Mouse (Mus musculus) limb, embryonic 12.5 days (tissue): ENCODE results near the gene Unc13d. TPM values are rescaled to one million over a fixed set of nuclear protein-coding genes. Genes with fewer than 3 reads are reported as not detected.
A peak's percentile ranks its signal among the peaks of the same experiment; 100 is the strongest.

Experiments
- ATAC-seq: fragments of 200-750 bp; cut with Nextera tagmentation; 2 replicates; pipeline ENCODE4 v1.8.0; 2017; ENCODE audit warnings: low read depth, moderate TSS enrichment; ENCODE audit not compliant: insufficient number of reproducible peaks, insufficient read depth, low FRiP score, low TSS enrichment
- H3K27ac ChIP-seq: fragments of 300-500 bp; sonication (generic); 2 replicates; pipeline ENCODE4 v1.5.1; 2016; ENCODE audit warnings: mild to moderate bottlenecking, moderate library complexity
- H3K27me3 ChIP-seq: fragments of 300-500 bp; sonication (generic); 2 replicates; pipeline ENCODE4 v1.6.1; 2016; ENCODE audit warnings: mild to moderate bottlenecking, moderate library complexity
- H3K36me3 ChIP-seq: fragments of 300-500 bp; sonication (generic); 2 replicates; pipeline ENCODE4 v1.6.1; 2016; ENCODE audit warnings: mild to moderate bottlenecking, moderate library complexity
- H3K4me1 ChIP-seq: fragments of 300-500 bp; sonication (generic); replicated peaks from 2 replicates; pipeline ENCODE4 v1.6.1; 2016
- H3K4me2 ChIP-seq: fragments of 300-500 bp; sonication (generic); 2 replicates; pipeline ENCODE4 v1.6.1; 2016; ENCODE audit warnings: mild to moderate bottlenecking, moderate library complexity
- H3K4me3 ChIP-seq: fragments of 300-500 bp; sonication (generic); replicated peaks from 2 replicates; pipeline ENCODE4 v1.5.1; 2016; ENCODE audit warnings: mild to moderate bottlenecking
- H3K9ac ChIP-seq: fragments of 300-500 bp; sonication (generic); replicated peaks from 2 replicates; pipeline ENCODE4 v1.6.1; 2016; ENCODE audit warnings: mild to moderate bottlenecking, moderate library complexity
- H3K9me3 ChIP-seq: fragments of 300-500 bp; sonication (generic); 2 replicates; pipeline ENCODE4 v1.6.1; 2016; ENCODE audit warnings: mild to moderate bottlenecking, moderate library complexity
- WGBS: fragments of 180-500 bp; shearing (Covaris S2); methylation state at CpG from one replicate; pipeline ENCODE4 v1.1.7; 2016; 5-methylcytosine and 5-hydroxymethylcytosine counted together
- polyA plus RNA-seq: library from polyadenylated mRNA; unstranded; fragments of >200 nt; fragmentation: Nextera tagmentation; extraction: Ambion mirVana; gene quantifications from 2 replicates; pipeline ENCODE4 v1.2.1, GENCODE M21; 2016

Unc13d gene
- polyA plus RNA-seq, 1 experiment from 2014 or later, result 1.4 TPM

DNA sequence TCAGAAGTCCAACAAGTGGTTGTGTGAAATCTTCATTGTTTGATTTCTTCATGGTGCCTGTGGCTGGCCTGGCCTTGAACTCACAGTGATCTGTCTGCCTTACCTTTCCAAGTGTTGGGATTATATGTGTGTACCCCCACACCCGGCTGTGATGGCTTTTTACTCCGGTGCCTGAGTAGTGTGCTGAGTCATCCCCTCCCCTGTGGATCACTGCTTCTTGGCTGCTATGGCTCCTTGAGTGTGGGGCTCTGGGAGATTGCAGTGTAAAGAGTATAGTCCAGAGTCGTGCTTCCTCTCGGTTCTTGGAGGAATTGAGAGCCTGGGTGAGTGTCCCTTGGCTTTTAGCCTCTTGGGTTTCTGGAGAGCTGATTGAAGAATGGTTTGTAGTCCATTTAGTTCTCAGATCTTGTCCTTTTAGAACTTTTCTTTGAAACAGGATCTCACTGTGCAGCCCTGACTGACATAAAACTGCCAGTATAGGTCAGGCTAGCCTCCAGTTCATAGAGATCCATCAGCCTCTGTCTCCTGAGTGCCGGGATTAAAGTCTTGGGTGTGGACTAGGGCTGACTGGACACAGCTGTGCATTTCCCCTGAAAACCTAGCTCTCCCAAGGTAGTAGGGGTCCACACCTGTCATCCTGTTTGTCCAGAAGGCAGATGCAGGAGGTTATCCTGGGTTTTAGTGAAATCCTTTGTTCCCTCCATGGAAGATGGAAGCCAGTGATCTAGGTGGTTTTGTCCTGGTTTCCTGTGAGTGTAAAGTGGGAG, 35.2 kb downstream of the Unc13d start:
- Histone ChIP-seq H3K36me3 (peaks cover 75% of the 10 kb centered on the region), H3K27ac (no peak overlapping the region), H3K4me2 (no peak overlapping the region), H3K4me1 (no peaks in the 10 kb centered on the region), H3K9me3 (no peaks in the 10 kb centered on the region), H3K27me3 (no peaks in the 10 kb centered on the region), H3K4me3 (no peak overlapping the region), H3K9ac (no peak overlapping the region)
- no peak for ATAC-seq
- whole genome bisulfite sequencing, result 60% methylated on average over 5 of the region's 5 CpGs

DNA sequence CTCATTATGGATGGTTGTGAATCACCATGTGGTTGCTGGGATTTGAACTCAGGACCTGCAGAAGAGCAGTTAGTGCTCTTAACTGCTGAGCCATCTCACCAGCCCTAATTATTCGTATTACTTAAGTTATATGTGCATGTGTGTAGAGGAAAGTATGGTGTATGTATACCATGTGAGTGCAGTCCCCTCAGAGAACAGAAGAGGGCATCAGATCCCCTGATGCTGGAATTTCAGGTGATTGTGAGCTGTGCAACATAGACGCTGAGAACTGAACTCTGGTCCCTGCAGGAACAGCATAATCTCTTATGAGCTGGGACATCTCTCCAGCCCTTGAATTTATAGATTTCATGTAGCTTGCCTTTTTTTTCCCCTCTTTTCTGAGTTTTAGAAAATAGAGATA, 35.9 kb downstream of the Unc13d start:
- no peak overlapping the region for H3K27ac ChIP-seq
- H3K9me3 ChIP-seq, result no peaks in the 10 kb centered on the region
- no peak overlapping the region for H3K9ac ChIP-seq
- WGBS, result 94% methylated on average over 2 of the region's 2 CpGs
- H3K4me3 ChIP-seq, result no peak overlapping the region
- H3K36me3 ChIP-seq, result peaks cover 68% of the 10 kb centered on the region
- ATAC-seq, result no peak
- H3K4me1 ChIP-seq, result no peaks in the 10 kb centered on the region
- H3K27me3 ChIP-seq, result no peaks in the 10 kb centered on the region
- no peak overlapping the region for H3K4me2 ChIP-seq

DNA sequence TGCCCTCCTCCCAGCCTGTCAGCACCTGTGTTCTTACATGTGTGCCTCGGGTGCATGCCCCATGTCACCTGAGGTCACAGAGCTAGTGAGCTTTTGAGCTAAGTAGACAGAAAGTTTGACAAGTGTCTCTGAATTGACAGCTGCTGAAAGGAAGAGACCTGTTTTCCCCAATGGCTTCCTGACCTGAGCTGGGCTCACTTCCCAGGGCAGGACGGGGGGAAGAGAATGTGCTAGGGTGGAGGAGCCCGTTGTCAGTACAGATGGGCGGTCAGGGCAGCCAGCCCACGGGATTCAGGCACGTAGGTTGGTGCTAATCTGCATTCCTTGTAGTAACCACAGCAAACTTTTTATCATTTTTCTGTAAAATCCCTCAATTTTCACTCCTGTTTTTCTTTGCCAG, 37.2 kb downstream of the Unc13d start:
- Histone ChIP-seq H3K36me3 (peaks cover 56% of the 10 kb centered on the region), H3K9ac (no peak overlapping the region), H3K4me1 (no peaks in the 10 kb centered on the region), H3K4me2 (no peak overlapping the region), H3K27me3 (no peaks in the 10 kb centered on the region), H3K27ac (no peak overlapping the region), H3K9me3 (no peaks in the 10 kb centered on the region), H3K4me3 (no peak overlapping the region)
- WGBS, result 92% methylated on average over 6 of the region's 6 CpGs
- no peak for ATAC-seq

DNA sequence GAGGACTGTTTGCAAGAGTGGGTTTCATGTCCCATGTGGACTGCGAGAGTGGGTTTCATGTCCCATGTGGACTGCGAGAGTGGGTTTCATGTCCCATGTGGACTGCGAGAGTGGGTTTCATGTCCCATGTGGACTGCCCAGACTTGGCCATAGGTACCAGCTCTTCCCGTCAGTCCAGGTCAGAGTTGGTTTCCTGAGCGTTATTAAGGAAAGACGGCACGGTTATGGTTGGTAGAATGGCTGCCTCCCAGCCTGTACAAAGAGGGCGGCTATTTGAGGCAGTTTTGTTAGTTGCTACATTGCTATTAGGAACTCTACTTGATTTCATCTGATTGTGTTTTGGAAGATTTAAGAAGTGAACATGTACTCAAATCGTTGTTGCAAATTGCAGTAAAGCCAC, 39.9 kb downstream of the Unc13d start:
- ATAC-seq, result no peak
- no peak overlapping the region for H3K9ac ChIP-seq
- 95% methylated on average over 9 of the region's 9 CpGs for WGBS
- H3K36me3 ChIP-seq, result peaks cover 57% of the 10 kb centered on the region
- peaks cover 3% of the 10 kb centered on the region; the same call in 1 of the 2 replicates for H3K4me1 ChIP-seq
- no peak overlapping the region for H3K27ac ChIP-seq
- no peak overlapping the region for H3K4me3 ChIP-seq
- no peak overlapping the region for H3K4me2 ChIP-seq
- no peaks in the 10 kb centered on the region for H3K9me3 ChIP-seq
- H3K27me3 ChIP-seq, result no peaks in the 10 kb centered on the region

DNA sequence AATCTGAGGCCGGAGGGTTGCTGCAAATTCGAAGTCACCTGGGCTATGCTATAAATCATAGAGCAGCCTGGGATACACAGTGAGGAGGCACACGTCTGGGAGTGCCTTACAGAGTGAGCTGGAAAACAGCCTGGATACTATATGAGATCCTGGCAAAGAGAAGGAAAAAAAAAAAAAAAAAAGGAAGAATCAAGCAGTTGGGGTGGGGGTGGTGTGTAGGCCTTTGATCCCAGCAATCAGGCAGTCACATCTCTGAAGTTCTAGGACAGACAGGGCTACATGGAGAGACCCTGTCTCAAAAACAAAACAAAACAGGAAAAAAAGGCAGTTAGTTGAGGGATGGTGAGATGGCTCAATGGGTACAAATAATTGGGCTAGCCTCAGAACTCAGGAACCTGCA, 41.1 kb downstream of the Unc13d start:
- Histone ChIP-seq H3K4me2 (no peak overlapping the region), H3K27me3 (no peaks in the 10 kb centered on the region), H3K9ac (no peak overlapping the region), H3K4me3 (no peak overlapping the region), H3K4me1 (peaks cover 9% of the 10 kb centered on the region), H3K36me3 (peaks cover 51% of the 10 kb centered on the region), H3K9me3 (no peaks in the 10 kb centered on the region), H3K27ac (no peak overlapping the region)
- 67% methylated on average over 3 of the region's 3 CpGs for WGBS
- no peak for ATAC-seq

DNA sequence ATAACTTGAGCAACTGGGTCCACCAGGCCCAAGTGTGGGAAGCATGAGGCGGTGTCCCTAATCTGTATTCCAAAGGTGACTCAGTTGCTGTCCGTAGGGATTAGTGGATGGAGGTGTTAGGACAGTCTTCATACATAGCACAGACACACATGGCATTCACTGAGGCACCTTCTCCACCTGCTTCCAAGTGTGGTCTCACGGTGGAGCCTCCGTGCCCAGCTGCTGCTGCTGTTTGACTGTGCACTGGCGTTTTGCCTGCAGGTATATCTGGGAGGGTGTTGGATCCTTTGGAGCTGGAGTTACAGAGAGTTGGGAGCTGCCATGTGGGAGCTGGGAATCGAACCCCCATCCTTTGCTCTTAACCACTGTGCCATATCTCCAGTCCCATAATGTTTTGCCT, 43.2 kb downstream of the Unc13d start:
- Histone ChIP-seq H3K9me3 (no peaks in the 10 kb centered on the region), H3K4me3 (no peak overlapping the region), H3K4me1 (peaks cover 17% of the 10 kb centered on the region), H3K27ac (no peak overlapping the region), H3K9ac (no peak overlapping the region), H3K36me3 (peaks cover 38% of the 10 kb centered on the region), H3K4me2 (no peak overlapping the region), H3K27me3 (no peaks in the 10 kb centered on the region)
- no peak for ATAC-seq
- WGBS, result 96% methylated on average over 6 of the region's 6 CpGs

DNA sequence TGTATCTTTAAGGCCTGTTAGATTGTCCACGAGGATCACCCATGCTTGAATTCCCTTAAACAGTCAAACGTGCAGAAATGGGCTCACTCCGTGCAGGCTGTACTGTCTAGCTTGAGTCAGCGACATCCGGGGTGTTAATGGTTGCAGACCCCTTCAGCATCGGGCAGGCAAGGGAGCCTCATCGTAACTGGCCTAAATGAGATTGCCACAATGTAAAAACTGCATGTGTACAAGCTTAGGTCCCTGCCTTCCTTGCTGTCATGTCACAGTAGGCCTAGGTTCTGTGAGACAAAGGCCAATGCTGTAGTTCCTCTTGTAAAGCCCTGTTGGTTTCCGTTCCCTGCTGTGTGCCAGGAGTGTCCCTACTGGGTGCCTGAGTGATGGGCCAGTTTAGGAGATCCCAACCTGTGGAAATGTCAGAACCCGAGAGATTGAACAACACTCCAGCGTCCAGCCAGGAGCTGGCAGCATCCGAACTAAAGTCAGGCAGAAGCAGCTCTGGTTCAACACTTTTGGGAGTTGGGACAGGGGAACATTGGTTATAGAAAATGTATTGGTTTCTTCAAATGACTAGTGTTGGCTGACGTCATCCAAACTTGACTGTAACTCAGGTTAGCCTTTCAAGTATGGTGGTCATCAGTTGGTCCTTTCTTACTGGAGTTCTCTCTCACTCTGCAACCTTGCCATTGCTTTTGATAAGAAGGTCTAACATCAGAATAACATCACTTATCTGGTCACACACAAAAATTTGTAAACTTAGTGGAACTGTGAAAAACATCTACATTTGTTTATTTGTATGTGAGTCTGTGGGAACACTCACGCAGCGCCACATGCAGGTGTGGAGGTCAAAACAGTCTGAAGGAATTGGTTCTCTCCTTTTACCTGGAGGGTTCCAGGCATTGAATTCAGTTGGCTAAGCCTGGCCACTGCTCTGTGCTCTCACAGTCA, 46.6 kb downstream of the Unc13d start:
- WGBS, result 27% methylated on average over 14 of the region's 14 CpGs
- peaks cover 17% of the 10 kb centered on the region for H3K4me1 ChIP-seq
- H3K9me3 ChIP-seq, result no peaks in the 10 kb centered on the region
- H3K9ac ChIP-seq, result peak overlapping the region; percentile 93
- peak overlapping the region; percentile 91 for H3K4me2 ChIP-seq
- 0 out of 2 replicates have a peak, but pooled peaks cover 21% of the 10 kb centered on the region for H3K36me3 ChIP-seq
- peak overlapping the region; percentile 100 for H3K27ac ChIP-seq
- H3K4me3 ChIP-seq, result peak overlapping the region; percentile 72
- peak; percentile 17; the same call in 1 of the 2 replicates for ATAC-seq
- H3K27me3 ChIP-seq, result no peaks in the 10 kb centered on the region

DNA sequence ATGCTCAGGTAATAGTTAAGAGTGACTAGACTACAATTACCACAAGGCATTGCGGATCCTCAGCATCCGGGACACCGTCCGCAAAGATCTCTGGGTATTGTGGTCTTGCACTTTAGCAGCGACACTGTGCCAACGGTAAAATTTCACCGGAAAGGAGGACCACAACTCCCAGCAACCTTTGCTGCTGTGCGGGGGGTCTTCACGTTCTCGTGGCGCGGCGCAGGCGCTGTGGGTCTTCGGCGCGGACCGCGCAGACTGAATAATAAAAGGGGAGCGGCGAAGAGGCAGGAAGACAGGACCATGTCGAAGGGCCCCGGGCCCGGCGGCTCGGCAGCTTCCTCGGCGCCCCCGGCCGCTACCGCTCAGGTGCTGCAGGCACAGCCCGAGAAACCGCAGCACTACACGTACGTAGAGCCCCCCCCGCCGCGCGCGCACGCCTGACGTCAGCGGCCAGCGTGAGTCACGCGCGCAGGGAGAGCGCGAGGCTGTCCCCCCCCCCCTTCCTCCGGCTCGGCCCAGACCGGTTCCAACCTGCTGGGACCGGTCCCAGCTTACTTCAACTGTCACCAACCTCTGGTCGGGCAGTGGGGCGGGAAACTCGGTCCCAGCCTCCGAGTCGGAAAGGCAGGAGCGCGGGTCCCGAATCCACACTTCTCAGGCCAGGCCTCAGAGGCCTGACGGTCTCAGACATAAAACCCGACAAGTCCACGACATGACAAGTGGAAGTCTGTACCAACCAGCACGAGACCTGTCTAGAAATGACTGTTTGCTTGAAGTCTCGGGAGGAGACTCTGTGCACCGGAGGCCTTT, 47.5 kb downstream of the Unc13d start, which contains the start of gene Unk:
Gene Unk (plus strand): TSS at position 235 of the 810 bp plus-strand sequence.
- Histone ChIP-seq H3K4me2 (peak within 1 kb of the TSS; percentile 91), H3K9me3 (no peaks in the 10 kb centered on the region), H3K9ac (peak within 1 kb of the TSS; percentile 93), H3K27ac (peak within 1 kb of the TSS; percentile 100), H3K27me3 (no peaks in the 10 kb centered on the region), H3K4me3 (peak within 1 kb of the TSS; percentile 72), H3K4me1 (peaks cover 17% of the 10 kb centered on the region), H3K36me3 (0 out of 2 replicates have a peak, but pooled peaks cover 21% of the 10 kb centered on the region)
- WGBS, result under 1% methylated on average over 67 of the region's 67 CpGs
- ATAC-seq, result peak; percentile 96

DNA sequence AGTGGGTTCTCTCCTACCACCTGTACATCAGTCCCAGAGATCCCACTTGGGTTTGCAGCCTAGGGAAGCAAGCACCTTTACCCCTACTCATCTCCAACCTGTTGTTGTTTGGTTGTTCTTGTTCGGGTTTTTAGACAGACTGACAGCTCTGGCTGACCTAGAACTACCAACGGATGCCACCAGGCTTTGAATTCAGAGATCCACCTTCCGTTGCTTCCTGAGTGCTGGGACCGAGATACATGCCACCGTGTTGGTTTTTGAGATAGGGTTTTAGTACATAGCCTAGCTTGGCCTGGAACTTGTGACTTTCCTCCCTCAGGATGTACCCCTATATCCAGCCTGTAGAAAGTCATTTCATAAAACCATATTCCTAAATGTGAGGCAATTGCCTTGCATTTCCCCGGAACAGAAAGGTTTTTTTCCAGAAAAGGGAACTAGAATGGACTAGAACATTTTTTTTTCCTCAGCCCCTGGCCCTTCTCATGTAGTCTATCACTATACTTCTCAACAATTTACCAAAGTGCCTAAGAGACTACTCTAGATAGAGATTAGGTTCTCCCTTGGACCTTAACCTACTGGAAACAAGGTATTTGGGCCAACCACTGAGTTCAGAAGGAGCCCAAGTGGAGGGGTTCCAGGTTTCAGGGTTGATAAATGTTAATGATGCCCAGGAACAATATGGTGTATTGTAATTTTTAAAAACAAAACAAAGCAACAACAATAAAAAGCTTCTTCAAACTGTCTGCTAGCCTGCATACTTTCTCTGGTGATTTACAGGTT, 48.5 kb downstream of the Unc13d start:
- Histone ChIP-seq H3K36me3 (0 out of 2 replicates have a peak, but pooled peaks cover 13% of the 10 kb centered on the region), H3K4me2 (peak overlapping the region; percentile 91), H3K9ac (peak overlapping the region; percentile 93; the same call in 1 of the 2 replicates), H3K27me3 (no peaks in the 10 kb centered on the region), H3K9me3 (no peaks in the 10 kb centered on the region), H3K4me3 (peak overlapping the region; percentile 72), H3K4me1 (peaks cover 17% of the 10 kb centered on the region), H3K27ac (no peak overlapping the region; the same call in 1 of the 2 replicates)
- no peak for ATAC-seq
- WGBS, result 86% methylated on average over 6 of the region's 6 CpGs

DNA sequence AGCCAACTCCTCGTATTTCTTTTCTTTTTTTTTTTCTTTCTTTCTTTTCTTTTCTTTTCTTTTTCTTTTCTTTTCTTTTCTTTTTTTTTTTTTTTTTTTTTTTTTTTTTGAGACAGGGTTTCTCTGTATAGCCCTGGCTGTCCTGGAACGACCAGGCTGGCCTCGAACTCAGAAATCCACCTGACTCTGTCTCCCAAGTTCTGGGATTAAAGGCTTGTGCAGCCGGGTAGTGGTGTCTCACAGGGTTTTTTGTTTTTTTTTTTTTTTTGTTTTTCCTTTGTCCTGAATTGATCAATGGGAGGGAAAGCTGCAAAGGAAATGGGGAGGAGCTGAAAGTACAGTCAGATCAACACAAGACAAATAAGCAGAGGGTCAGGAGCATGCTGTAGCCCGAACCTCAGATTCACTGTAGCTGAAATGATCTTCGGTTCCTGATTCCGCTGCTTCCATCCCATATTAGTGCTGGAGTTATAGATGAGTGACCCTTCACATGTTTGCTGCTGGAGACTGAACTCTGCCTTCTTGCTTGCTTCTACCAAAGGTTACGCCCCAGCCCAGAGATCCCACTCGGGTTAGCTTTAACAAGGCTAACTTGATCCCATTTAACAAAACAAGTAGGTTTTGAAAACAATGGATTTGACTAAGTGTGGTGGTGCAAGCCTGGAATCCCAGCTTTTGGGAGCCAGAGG, 49.4 kb downstream of the Unc13d start:
- no peak overlapping the region for H3K4me2 ChIP-seq
- WGBS, result 86% methylated on average over 9 of the region's 9 CpGs

More for the DNA sequence above, 49.4 kb downstream of the Unc13d start:
- H3K4me3 ChIP-seq, result no peak overlapping the region
- H3K27me3 ChIP-seq, result no peaks in the 10 kb centered on the region
- no peaks in the 10 kb centered on the region for H3K9me3 ChIP-seq
- 0 out of 2 replicates have a peak, but pooled peaks cover 12% of the 10 kb centered on the region for H3K36me3 ChIP-seq
- H3K27ac ChIP-seq, result no peak overlapping the region
- ATAC-seq, result no peak
- peaks cover 17% of the 10 kb centered on the region for H3K4me1 ChIP-seq
- no peak overlapping the region for H3K9ac ChIP-seq
